Mouse (Mus musculus) granulocyte monocyte progenitor cell, adult 5-6 weeks (primary cell): ENCODE results near the gene Banf1. TPM values are rescaled to one million over a fixed set of nuclear protein-coding genes. Genes with fewer than 3 reads are reported as not detected.
"Not testable (repeated sequence)": the region's sequence is repeated elsewhere in the genome, so short reads cannot be mapped to it uniquely, and the experiment has no call there.

Source experiments
- ATAC-seq: replicated peaks from 2 replicates; pipeline ENCODE4 v1.8.0; 2016; ENCODE audit warnings: mild to moderate bottlenecking, moderate TSS enrichment, inconsistent platforms; ENCODE audit not compliant: poor library complexity, severe bottlenecking
- total RNA-seq, 2 experiments: library from RNA; stranded (forward) in 1 of 2; stranded (reverse) in 1 of 2; fragments of 200-712, 200-1000 nt in 1 of 2; fragments of >200 nt in 1 of 2; fragmentation: Nextera tagmentation in 1 of 2; gene quantifications; 2 replicates each; pipeline ENCODE4 v1.2.3; 2014 to 2017

The Banf1 gene
- total RNA-seq (2014; fragmentation: Nextera tagmentation) (526 and 559 TPM in 2 replicates), total RNA-seq (2017) (84.9 and 130 TPM in 2 replicates)

- ATAC-seq = no peak
Observed at GRCm38 (mm10) chr19:5367053-5367359, at the start of gene Banf1. Banf1 (minus strand) TSS chr19:5367168.

DNA sequence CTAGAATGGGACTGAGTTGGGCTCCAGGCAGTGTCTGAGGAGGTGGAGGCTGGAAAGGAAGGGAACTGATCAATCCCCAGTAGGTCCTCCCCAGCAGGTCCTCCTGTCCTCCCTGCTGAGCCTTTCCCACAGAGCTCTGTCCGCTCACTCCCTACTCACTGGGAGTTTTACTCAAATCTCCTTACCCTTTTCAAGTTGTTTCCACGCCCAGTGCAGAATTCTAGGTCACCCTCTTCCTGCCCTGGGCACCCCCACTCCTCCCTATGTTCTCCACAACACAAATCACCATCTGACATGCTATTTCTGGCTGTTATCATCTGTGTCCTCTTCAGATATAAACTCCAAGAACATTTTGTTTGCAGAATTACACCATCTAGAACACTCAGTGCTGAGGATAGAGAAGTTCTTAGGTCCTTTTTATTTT is 47.6 kb upstream of the Banf1 start:
- ATAC-seq = no peak

- no peak for ATAC-seq
Observed at GRCm38 (mm10) chr19:5413840-5414239, 46.9 kb upstream of the Banf1 start.

DNA sequence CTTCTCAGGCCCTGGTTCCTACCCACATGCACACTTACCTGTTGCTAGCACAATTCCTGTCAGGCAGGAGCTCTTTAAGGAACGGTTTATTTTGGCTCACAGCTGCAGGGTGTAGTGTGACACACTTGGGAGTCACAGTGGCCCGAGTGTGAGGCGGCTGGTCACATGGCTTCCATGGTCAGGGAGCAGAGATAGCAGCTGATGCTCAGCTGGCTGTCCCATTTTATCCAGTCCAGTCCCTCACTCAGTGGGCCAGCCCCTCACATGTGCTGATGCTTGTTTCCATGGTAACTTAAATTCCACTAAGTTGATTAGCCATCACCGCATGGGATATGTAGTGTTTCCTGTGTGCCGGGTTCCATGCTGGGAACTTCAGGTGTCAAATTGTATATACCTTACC is 45.0 kb upstream of the Banf1 start:
- ATAC-seq = no peak

DNA sequence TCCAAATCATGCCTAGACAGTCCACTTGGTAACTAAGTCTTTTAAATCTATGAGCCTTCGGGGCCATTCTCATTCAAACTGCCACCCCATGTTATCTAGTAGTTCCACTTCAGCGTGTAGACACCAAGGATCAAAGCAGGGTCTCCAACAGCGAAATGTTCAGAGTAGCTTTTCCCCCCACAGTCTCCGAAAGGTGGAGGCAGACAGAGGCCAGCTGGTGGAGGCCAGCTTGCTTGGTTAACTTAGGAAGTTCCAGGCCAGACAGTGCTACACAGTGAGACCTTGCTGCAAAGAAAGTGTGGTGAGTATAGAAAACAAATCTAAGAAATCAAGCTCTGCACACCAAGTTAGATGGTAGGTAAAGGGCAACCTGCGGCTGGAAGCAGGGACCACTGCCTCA is 43.7 kb upstream of the Banf1 start:
- ATAC-seq = no peak

- no peak for ATAC-seq
Observed at GRCm38 (mm10) chr19:5409068-5409467, 42.1 kb upstream of the Banf1 start.

DNA sequence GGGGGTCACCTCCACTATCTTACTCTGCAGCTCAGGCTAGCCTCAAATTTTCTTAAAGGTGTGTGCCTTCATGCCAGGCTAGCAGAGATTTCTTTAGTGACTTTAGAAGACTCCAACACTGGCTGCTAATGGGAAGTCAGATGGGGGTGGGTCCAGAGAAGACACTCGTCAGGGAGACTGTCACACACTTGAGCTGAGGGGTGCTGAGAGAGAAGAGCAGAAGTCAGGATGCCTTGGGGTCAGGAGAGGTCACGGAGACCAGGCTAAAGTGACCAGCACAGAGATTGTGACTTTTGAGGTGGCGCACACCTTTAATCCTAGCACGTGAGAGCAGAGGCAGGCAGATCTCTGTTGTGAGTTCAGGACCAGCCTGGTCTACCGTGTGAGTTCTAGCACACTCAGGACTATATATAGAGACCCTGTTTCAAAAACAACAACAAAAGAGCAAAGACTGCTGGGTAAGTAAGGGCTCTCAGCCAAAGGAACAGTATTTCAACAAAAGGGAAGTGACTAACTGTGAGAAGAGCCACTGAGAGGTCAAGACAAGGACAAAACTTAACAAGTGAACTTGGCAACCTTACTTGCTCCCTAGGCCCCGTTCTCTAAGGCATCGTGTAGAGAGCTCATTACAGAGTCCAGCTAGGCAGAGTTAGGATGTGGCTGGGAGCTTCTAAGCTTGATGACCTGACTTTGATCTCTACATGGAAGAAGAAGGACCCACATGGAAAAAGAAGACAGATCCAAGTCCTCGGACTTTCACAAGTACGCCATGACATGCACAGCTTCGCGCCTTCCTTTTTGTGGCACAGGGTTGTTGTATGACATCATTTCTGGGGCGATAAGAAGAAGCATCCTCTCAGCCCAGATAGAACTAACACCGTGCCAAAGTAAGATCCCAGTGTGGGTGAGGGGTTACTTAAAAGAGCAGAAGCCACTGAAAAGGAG is 41.4 kb upstream of the Banf1 start:
- peak; percentile 49 for ATAC-seq

- ATAC-seq = peak; percentile 47; the same call in 1 of the 2 replicates
Observed at GRCm38 (mm10) chr19:5407133-5407532, 40.2 kb upstream of the Banf1 start.

DNA sequence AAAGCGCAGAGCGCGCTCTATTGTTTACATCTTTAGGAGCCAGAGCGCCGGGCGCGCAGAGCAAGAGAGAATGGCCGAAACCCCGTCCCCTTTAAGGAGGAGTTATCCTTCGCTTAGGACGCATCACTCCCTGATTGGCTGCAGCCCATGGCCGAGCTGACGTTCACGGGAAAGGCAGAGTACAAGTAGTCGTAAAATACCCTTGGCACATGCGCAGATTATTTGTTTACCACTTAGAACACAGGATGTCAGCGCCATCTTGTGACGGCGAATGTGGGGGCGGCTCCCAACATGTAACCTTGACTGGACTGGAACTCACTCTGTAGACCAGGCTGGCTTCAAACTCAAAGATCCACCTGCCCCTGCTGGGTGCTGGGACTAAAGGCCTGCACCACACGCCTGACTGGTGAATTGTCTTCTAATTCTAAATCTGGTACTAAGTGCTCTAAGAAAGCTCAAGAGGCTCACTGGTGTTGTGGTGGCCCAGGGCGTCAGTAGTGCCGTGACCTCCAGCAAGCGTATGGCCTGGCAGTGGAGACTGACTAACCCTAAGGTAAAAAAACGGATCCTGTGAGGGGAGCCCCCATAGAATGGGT is 39.7 kb upstream of the Banf1 start:
- ATAC-seq = peak; percentile 40

DNA sequence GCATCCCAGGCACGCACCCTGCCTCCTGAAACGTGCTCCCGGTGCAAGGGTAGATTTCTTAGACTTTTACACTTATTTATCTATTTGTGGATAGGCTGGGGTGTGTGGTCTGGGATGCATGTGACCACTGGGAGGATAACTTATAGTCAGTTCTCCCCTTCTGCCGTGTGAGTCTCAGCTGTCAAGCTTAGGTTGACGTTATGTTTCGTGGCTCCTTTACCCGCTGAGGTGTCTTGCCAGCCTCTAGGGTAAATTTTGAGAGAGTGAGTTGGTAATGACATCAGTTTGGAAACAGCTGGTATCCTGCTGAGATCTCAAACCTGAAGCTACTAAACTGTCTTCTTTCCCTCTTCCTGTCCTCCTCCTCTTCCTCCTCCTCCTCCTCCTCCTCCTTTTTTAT is 39.0 kb upstream of the Banf1 start:
- ATAC-seq = no peak

DNA sequence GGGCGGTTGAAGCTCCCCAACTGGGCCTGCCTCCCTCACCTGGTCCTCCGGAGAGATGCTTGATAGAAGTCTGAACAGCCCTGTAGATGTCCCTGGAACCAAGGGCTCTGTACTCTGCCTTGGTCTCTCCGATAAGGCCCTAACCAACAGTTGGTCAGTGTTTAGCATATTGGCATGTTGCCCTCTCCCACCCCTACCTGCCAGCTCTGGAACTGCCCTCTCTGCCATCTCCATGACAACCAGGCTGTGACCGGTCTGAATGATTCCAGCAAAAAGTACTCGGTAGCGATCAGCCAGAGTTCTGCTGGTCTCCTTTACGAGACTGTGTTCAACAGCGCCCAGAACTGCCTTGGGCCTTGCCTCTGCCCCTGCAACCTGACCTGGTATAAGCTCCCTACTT is 35.3 kb upstream of the Banf1 start, which contains the start of gene Tsga10ip:
Gene Tsga10ip, minus strand, starts transcription at position 234 of the 400 bp plus-strand sequence.
- no peak for ATAC-seq

DNA sequence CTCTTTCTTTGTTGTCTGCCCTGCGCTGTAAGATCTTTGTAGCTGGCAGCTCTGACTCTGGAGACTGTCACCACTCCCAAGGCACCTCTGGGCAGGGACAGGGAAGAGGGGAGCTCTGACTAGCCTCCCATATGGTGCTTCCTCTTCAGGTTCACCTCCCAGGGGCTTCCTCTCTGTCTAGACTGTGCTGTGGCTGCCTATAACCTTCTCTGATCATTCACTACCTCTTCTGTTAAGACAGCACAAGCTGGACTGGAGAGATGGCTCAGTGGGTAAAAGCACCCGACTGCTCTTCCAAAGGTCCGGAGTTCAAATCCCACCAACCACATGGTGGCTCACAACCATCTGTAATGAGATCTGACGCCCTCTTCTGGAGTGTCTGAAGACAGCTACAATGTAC is 34.1 kb upstream of the Banf1 start:
- ATAC-seq = not testable (repeated sequence)

GRCm38 (mm10) chr19:5395371-5395770 is 28.4 kb upstream of the Banf1 start:
- peak; percentile 27; the same call in 1 of the 2 replicates for ATAC-seq

GRCm38 (mm10) chr19:5394168-5394567 is 27.2 kb upstream of the Banf1 start:
- ATAC-seq = no peak

GRCm38 (mm10) chr19:5392892-5393291 is 25.9 kb upstream of the Banf1 start:
- no peak for ATAC-seq

DNA sequence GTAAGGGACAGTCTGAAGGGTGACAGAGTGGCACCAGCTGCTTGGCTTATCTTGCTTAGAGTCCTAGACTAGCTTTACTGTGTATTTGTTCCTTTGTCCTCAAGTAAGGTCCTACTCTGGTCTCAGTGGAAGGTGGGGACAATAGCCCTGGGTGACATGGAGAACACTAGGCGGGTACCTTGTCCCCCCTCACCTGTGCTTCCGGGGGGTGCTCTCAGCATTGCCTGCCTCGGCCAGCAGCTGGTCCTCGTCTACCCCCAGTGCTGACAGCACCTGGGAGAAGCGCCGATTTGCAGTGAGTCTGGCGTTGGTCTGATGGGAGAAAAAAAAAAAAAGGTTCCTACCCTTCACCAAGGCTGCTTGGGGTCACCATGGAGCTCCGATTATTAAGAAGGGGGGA is 23.4 kb upstream of the Banf1 start:
- no peak for ATAC-seq

GRCm38 (mm10) chr19:5389647-5390046 is 22.7 kb upstream of the Banf1 start:
- ATAC-seq = peak; percentile 42

DNA sequence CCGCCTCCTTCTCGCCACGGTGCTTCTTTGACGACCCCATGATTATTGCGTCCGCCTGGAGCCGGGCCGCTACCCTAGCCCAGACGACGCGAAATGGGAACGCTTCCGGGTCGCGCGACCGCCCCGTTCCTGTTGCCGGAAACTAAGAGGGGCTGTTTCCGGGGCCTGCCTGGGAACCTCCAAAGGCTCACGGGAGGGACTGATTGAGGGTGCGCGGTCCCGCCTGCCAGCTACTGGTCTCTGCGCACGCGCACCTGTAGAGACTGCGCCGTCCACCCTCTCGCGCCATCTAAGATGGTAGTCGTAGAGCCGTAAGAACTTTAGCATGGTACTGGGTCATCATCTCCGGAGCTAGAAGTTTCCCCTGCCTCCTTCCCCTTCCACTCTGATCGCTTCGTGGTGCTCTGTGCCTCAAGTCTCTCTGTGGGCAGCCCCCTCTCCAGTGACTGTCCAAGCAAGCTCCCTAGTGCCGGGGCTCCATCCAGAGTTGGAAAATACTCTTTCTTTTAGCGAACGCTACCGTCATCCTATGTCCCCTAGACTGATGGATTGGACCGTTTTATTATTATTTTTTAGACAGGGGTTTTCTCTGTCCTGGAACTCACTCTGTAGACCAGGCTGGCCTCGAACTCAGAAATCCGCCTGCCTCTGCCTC is 21.7 kb upstream of the Banf1 start, which contains the start of gene Sart1:
Gene Sart1, minus strand, starts transcription at position 116 of the 655 bp plus-strand sequence.
- ATAC-seq = peak; percentile 93

DNA sequence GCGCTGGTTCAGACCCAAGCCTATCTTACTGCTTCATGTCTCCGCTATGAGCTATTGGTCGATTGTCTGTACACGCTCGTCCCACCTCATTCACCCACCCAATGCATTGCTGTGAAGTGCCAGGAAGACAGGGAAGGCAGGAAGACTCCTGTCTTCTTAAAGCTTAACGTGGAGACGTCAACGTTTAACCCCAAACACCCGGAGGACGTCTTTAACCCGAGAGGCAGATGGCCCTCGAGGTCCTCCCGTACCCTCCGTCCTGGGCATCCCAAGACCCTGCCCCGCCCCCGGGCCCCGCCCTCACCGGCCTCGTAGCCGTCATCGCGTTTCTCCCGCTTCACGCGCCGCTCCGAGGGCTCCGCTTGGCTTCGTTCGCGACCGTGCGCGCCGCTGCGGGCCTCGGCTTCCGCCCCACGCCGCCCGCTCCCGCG is 21.1 kb upstream of the Banf1 start:
- peak; percentile 5; the same call in 1 of the 2 replicates for ATAC-seq

- no peak for ATAC-seq
Observed at GRCm38 (mm10) chr19:5384715-5385114, 17.7 kb upstream of the Banf1 start.

DNA sequence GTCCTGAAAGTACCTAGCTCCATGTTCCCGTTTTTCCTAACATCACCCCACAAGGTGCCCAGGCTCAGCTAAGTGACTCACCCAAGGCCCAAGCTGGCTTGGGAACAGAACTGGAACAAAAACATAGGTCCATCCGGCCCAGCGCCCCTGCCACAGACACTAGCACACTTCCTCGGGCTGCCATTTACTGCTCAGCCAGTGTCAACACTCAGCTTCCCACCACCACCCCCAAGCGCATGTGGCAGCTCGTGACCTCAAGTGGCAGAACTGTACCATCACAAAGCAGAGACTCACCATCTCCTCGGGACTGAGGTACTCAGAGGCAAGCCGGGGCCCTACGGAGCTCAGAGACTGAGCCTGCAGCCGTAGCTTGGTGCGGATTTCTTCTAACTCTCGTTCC is 16.4 kb upstream of the Banf1 start:
- ATAC-seq = no peak
